Mouse (Mus musculus) stomach, embryonic 15.5 days (tissue): ENCODE measurements around the gene Cdk11b. TPM values are rescaled to one million over a fixed set of nuclear protein-coding genes. Genes with fewer than 3 reads are reported as not detected.

Experiments used
- polyA plus RNA-seq: library from polyadenylated mRNA; unstranded; fragments of >200 nt; fragmentation: Nextera tagmentation; extraction: Ambion mirVana; gene quantifications from 2 replicates; pipeline ENCODE4 v1.2.1, GENCODE M21; 2015

Gene Cdk11b
- polyA plus RNA-seq, 1 experiment from 2014 or later = 56.7 TPM

Other genes with a start within 250 kb of the Cdk11b start
- gene Gabrd, start 226.7 kb upstream of the Cdk11b start, polyA plus RNA-seq = 0.06 TPM in 1 of 2 replicates, not detected in the other
- 1.5 and 2.1 TPM in 2 replicates for gene Cfap74, start 215.7 kb upstream of the Cdk11b start, polyA plus RNA-seq
- 0.28 and 0.46 TPM in 2 replicates for gene Tmem52, start 155.7 kb upstream of the Cdk11b start, polyA plus RNA-seq
- 446 and 447 TPM in 2 replicates for gene Gnb1, start 133.5 kb upstream of the Cdk11b start, polyA plus RNA-seq
- gene Nadk, start 62.5 kb upstream of the Cdk11b start, polyA plus RNA-seq = 79.7 and 83.2 TPM in 2 replicates
- 6.9 and 7.9 TPM in 2 replicates for gene Slc35e2, start 23.4 kb upstream of the Cdk11b start, polyA plus RNA-seq
- not detected in 2 replicates for gene Gm10563, start 20.6 kb downstream of the Cdk11b start, polyA plus RNA-seq
- 39.6 and 42.0 TPM in 2 replicates for gene Mmp23, start 28.5 kb downstream of the Cdk11b start, polyA plus RNA-seq
- gene Mib2, start 44.3 kb downstream of the Cdk11b start, polyA plus RNA-seq = 23.3 and 24.1 TPM in 2 replicates
- gene Fndc10, start 69.5 kb downstream of the Cdk11b start, polyA plus RNA-seq = 9.0 and 10.0 TPM in 2 replicates
- gene Ssu72, start 79.9 kb downstream of the Cdk11b start, polyA plus RNA-seq = 141 and 152 TPM in 2 replicates
- 0.80 and 0.85 TPM in 2 replicates for gene Tmem240, start 109.9 kb downstream of the Cdk11b start, polyA plus RNA-seq
- 110 and 114 TPM in 2 replicates for gene Atad3a, start 136.2 kb downstream of the Cdk11b start, polyA plus RNA-seq
- 27.6 and 28.2 TPM in 2 replicates for gene Vwa1, start 149.8 kb downstream of the Cdk11b start, polyA plus RNA-seq
- gene Tmem88b, start 161.0 kb downstream of the Cdk11b start, polyA plus RNA-seq = 0.55 and 0.89 TPM in 2 replicates
- 0.22 TPM in 1 of 2 replicates, not detected in the other for gene Ankrd65, start 165.6 kb downstream of the Cdk11b start, polyA plus RNA-seq
- 195 and 219 TPM in 2 replicates for gene Mrpl20, start 178.0 kb downstream of the Cdk11b start, polyA plus RNA-seq
- gene Ccnl2, start 187.6 kb downstream of the Cdk11b start, polyA plus RNA-seq = 166 and 167 TPM in 2 replicates
- gene Aurkaip1, start 206.4 kb downstream of the Cdk11b start, polyA plus RNA-seq = 138 and 157 TPM in 2 replicates
- gene Mxra8, start 214.8 kb downstream of the Cdk11b start, polyA plus RNA-seq = 110 and 121 TPM in 2 replicates
- 13.7 and 16.0 TPM in 2 replicates for gene Dvl1, start 222.5 kb downstream of the Cdk11b start, polyA plus RNA-seq
- 0.30 and 0.50 TPM in 2 replicates for gene Tas1r3, start 238.5 kb downstream of the Cdk11b start, polyA plus RNA-seq
- 14.7 and 15.7 TPM in 2 replicates for gene Cptp, start 244.6 kb downstream of the Cdk11b start, polyA plus RNA-seq
- gene Ints11, start 244.7 kb downstream of the Cdk11b start, polyA plus RNA-seq = 59.7 and 60.7 TPM in 2 replicates